Mouse (Mus musculus) liver, embryonic 14.5 days (tissue): ENCODE data around the gene Hmgxb4. TPM values are rescaled to one million over a fixed set of nuclear protein-coding genes. Genes with fewer than 3 reads are reported as not detected.
A peak's percentile ranks its signal among the peaks of the same experiment; 100 is the strongest.
"Not testable (repeated sequence)": the region's sequence is repeated elsewhere in the genome, so short reads cannot be mapped to it uniquely, and the experiment has no call there.

Source experiments
- ATAC-seq: fragments of 200-750 bp; cut with Nextera tagmentation; 2 replicates; pipeline ENCODE4 v1.8.0; 2017; ENCODE audit warnings: moderate number of reproducible peaks, mild to moderate bottlenecking, moderate library complexity; ENCODE audit not compliant: insufficient read depth
- DNase-seq, 3 experiments: peaks; one replicate each; pipeline ENCODE4 v3.0.0-alpha.2; 2012 to 2013; ENCODE audit warnings: low read depth in 3 of 3, low spot score in 3 of 3
- H3K27ac ChIP-seq: fragments of 300-500 bp; sonication (generic); 2 replicates; pipeline ENCODE4 v1.5.1; 2014; ENCODE audit warnings: moderate library complexity, mild to moderate bottlenecking, control low read depth, inconsistent platforms
- H3K27me3 ChIP-seq: fragments of 300-500 bp; sonication (generic); 2 replicates; pipeline ENCODE4 v1.6.1; 2014; ENCODE audit warnings: mild to moderate bottlenecking, low read length, moderate library complexity; ENCODE audit not compliant: control insufficient read depth, insufficient read depth
- H3K36me3 ChIP-seq: fragments of 300-500 bp; sonication (generic); replicated peaks from 2 replicates; pipeline ENCODE4 v1.6.1; 2014; ENCODE audit warnings: low read depth; ENCODE audit not compliant: control insufficient read depth, insufficient read depth
- H3K4me1 ChIP-seq, 2 experiments: fragments of 200-500 bp in 1 of 2; fragments of 300-500 bp in 1 of 2; sonication (generic) in 1 of 2; replicated peaks; 2 replicates each; pipeline ENCODE4 v1.6.1; 2012 to 2014; ENCODE audit warnings: antibody characterized with exemption in 1 of 2, inconsistent platforms in 1 of 2, low read length in 1 of 2; ENCODE audit not compliant: control insufficient read depth in 2 of 2, insufficient read depth in 2 of 2
- H3K4me2 ChIP-seq: fragments of 300-500 bp; sonication (generic); 2 replicates; pipeline ENCODE4 v1.6.1; 2014; ENCODE audit warnings: low read depth, mild to moderate bottlenecking, control low read depth, moderate library complexity
- H3K4me3 ChIP-seq, 2 experiments: fragments of 200-500 bp in 1 of 2; fragments of 300-500 bp in 1 of 2; sonication (generic) in 1 of 2; 2 replicates each; pipeline ENCODE4 v1.5.1; 2012 to 2014; ENCODE audit warnings: low read depth in 2 of 2, low read length in 2 of 2, mild to moderate bottlenecking in 2 of 2, control low read depth in 1 of 2, inconsistent platforms in 1 of 2, moderate library complexity in 1 of 2; ENCODE audit not compliant: insufficient read depth in 1 of 2
- H3K9ac ChIP-seq: fragments of 300-500 bp; sonication (generic); replicated peaks from 2 replicates; pipeline ENCODE4 v1.6.1; 2014; ENCODE audit warnings: mild to moderate bottlenecking, control low read depth, moderate library complexity
- H3K9me3 ChIP-seq: fragments of 300-500 bp; sonication (generic); 2 replicates; pipeline ENCODE4 v1.6.1; 2016; ENCODE audit warnings: low read length, mixed read lengths; ENCODE audit not compliant: control insufficient read depth
- CTCF ChIP-seq: IDR thresholded peaks from 2 replicates; pipeline ENCODE4 v1.5.1; 2016; ENCODE audit warnings: antibody characterized with exemption, low read depth, control low read depth
- EP300 ChIP-seq: IDR thresholded peaks from 2 replicates; pipeline ENCODE4 v1.6.1; 2016; ENCODE audit warnings: antibody characterized with exemption, low read depth
- WGBS: fragments of 180-500 bp; shearing (Covaris S2); extraction: QIAGEN DNeasy Blood & Tissue Kit; methylation state at CpG from one replicate; pipeline ENCODE4 v1.1.7; 2014; ENCODE audit not compliant: insufficient replicate concordance; 5-methylcytosine and 5-hydroxymethylcytosine counted together
- polyA plus RNA-seq, 2 experiments: library from polyadenylated mRNA; depleted of rRNA in 1 of 2; stranded (reverse) in 1 of 2; unstranded in 1 of 2; fragments of >200 nt; fragmentation: Nextera tagmentation in 1 of 2; extraction: Ambion mirVana in 1 of 2; gene quantifications; 2 replicates each; pipeline versions ENCODE4 v1.2.1 to v1.2.3; 2012 to 2014

The Hmgxb4 gene
- polyA plus RNA-seq (2012; rRNA removed) (10.4 and 13.2 TPM in 2 replicates), polyA plus RNA-seq (2014; fragmentation: Nextera tagmentation; extraction: Ambion mirVana) (10.3 and 14.5 TPM in 2 replicates)

- Histone ChIP-seq H3K36me3 (no peaks in the 10 kb centered on the region), H3K9ac (peak within 1 kb of the TSS; percentile 97), H3K4me2 (peak within 1 kb of the TSS; percentile 84), H3K9me3 (no peaks in the 10 kb centered on the region), H3K4me3 (peak within 1 kb of the TSS; percentile 75 to 92), H3K27ac (peak within 1 kb of the TSS; percentile 65), H3K27me3 (no peaks in the 10 kb centered on the region), H3K4me1 (peaks cover 7% of the 10 kb centered on the region in 2 experiments)
- DNase-seq (no peak), ATAC-seq (no peak)
- TF ChIP-seq EP300, result no peak
- WGBS, result 14% methylated on average over 8 of the region's 8 CpGs
Observed at GRCm38 (mm10) chr8:74993081-74993474, at the start of gene Hmgxb4. Hmgxb4 (plus strand) TSS chr8:74993356.

- no peaks in the 10 kb centered on the region for H3K36me3 ChIP-seq
- no peak overlapping the region for H3K9ac ChIP-seq
- H3K9me3 ChIP-seq, result no peaks in the 10 kb centered on the region
- no peak overlapping the region for H3K4me3 ChIP-seq
- ATAC-seq (no peak), DNase-seq (no peak)
- no peaks in the 10 kb centered on the region for H3K27me3 ChIP-seq
- no peak overlapping the region for H3K4me2 ChIP-seq
- WGBS, result 81% methylated on average over 1 of the region's 1 CpGs
- H3K4me1 ChIP-seq, result no peaks in the 10 kb centered on the region
- H3K27ac ChIP-seq, result no peak overlapping the region
- TF ChIP-seq EP300, result no peak
Observed at GRCm38 (mm10) chr8:74949445-74949844, 43.7 kb upstream of the Hmgxb4 start.

DNA sequence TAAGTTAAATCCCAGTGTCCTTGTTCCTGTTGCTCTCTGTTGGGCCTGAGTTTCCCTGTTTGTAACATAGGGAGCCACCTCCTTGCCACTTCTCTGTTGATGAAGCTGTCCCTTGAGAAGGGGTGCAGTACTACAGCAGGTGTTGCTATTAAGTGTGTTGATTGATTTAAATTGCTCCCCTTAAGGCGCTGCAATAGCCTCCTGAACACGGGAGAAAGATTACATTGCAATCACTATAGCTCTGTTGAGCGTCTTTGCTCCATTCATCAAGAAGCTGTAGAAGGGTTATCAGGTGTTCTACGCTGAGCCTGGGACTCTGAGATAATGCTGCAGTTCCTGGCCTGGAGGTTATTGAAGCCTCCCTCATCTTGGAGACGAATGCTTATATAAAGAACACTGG, 29.2 kb upstream of the Hmgxb4 start:
- Histone ChIP-seq H3K4me1 (no peaks in the 10 kb centered on the region), H3K9ac (no peak overlapping the region), H3K9me3 (no peaks in the 10 kb centered on the region), H3K27ac (no peak overlapping the region), H3K36me3 (no peaks in the 10 kb centered on the region), H3K4me3 (no peak overlapping the region), H3K27me3 (no peaks in the 10 kb centered on the region), H3K4me2 (no peak overlapping the region)
- no peak for DNase-seq
- 25% methylated on average over 5 of the region's 5 CpGs for WGBS
- TF ChIP-seq EP300 (no peak), CTCF (no peak)
- ATAC-seq, result no peak

- not testable (repeated sequence) for ATAC-seq, H3K36me3 ChIP-seq, H3K27ac ChIP-seq, H3K9ac ChIP-seq, H3K4me1 ChIP-seq, H3K4me3 ChIP-seq, H3K9me3 ChIP-seq, DNase-seq, H3K4me2 ChIP-seq, H3K27me3 ChIP-seq
- WGBS, result 63% methylated on average over 3 of the region's 3 CpGs
Observed at GRCm38 (mm10) chr8:74970286-74970685, 22.9 kb upstream of the Hmgxb4 start.

- H3K9me3 ChIP-seq, result no peaks in the 10 kb centered on the region
- H3K27ac ChIP-seq, result no peak overlapping the region
- H3K4me3 ChIP-seq, result no peak overlapping the region
- DNase-seq (no peak), ATAC-seq (no peak)
- H3K4me1 ChIP-seq, result no peaks in the 10 kb centered on the region
- 50% methylated on average over 4 of the region's 4 CpGs for WGBS
- no peaks in the 10 kb centered on the region for H3K27me3 ChIP-seq
- H3K4me2 ChIP-seq, result no peak overlapping the region
- H3K36me3 ChIP-seq, result no peaks in the 10 kb centered on the region
- no peak for TF ChIP-seq EP300
- TF ChIP-seq CTCF, result no peak
- no peak overlapping the region for H3K9ac ChIP-seq
Observed at GRCm38 (mm10) chr8:74971636-74972035, 21.5 kb upstream of the Hmgxb4 start.
